20 mouse cellular contexts compared by ENCODE assay signal in the genomic region with DNA sequence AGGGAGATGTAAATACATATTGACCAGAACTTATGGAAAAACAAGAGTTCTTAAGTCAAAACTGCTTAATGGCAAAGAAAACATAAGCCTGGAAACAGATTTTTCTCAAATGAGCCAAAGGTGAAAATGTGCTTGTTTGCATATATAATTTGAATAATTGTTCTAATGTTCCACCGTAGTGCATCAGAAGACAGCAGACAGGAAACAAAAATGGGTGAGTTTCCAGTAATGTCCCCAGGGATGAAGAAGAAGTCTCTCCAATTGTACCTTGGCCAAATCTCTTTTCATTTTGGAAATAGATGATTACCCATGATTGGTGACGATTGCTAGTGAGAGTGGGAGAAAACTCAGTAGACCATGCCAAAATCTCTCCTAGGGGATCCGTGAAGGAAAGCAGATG. TPM values are rescaled to one million over a fixed set of nuclear protein-coding genes. Genes with fewer than 3 reads are reported as not detected.
A peak's percentile ranks its signal among the peaks of the same experiment; 100 is the strongest.
DNase-seq lines count a peak whose midpoint lies in the region; ATAC-seq and TF ChIP-seq lines count a peak whose summit lies in the region.
"Had no signal": no experiment of that assay in that cellular context is flagged by ENCODE, and none has a peak within 500 bp of the region (broad histone marks: within the 10 kb centered on the region; RNA-seq: fewer than 3 reads in every experiment).

No protein-coding gene starts in this region.

- no peak for TF ChIP-seq POLR2A in limb, embryonic 14.5 days (IDR thresholded peaks at IDR 0.05; ENCODE audit: borderline replicate concordance, extremely low read depth, insufficient read depth, insufficient read length)

- H3K36me3 ChIP-seq in forebrain, postnatal 0 days (ENCODE audit: insufficient read depth): no peaks in the 10 kb centered on the region
- no peaks in the 10 kb centered on the region for H3K36me3 ChIP-seq in forebrain, embryonic 10.5 days (replicated peaks)
- H3K36me3 ChIP-seq in limb, embryonic 14.5 days (ENCODE audit: control insufficient read depth, insufficient read depth, low read length): no peaks in the 10 kb centered on the region
- H3K36me3 ChIP-seq in limb, embryonic 10.5 days: no peaks in the 10 kb centered on the region
- H3K36me3 ChIP-seq: embryonic facial prominence, embryonic 13.5 days; G1E; heart, embryonic 13.5 days; hindbrain, embryonic 13.5 days had no signal

- no peaks in the 10 kb centered on the region for H3K9me3 ChIP-seq in forebrain, postnatal 0 days (ENCODE audit: low read length)
- no peaks in the 10 kb centered on the region for H3K9me3 ChIP-seq in forebrain, embryonic 10.5 days
- no peaks in the 10 kb centered on the region for H3K9me3 ChIP-seq in limb, embryonic 14.5 days (ENCODE audit: control insufficient read depth, low read length)
- H3K9me3 ChIP-seq in limb, embryonic 10.5 days (replicated peaks): no peaks in the 10 kb centered on the region
- H3K9me3 ChIP-seq: embryonic facial prominence, embryonic 13.5 days; G1E; hindbrain, embryonic 13.5 days had no signal

- WGBS in forebrain, postnatal 0 days: 59% methylated on average over 3 of the region's 3 CpGs
- WGBS in forebrain, embryonic 10.5 days: 95% methylated on average over 3 of the region's 3 CpGs
- WGBS in limb, embryonic 14.5 days: 78% methylated on average over 3 of the region's 3 CpGs
- WGBS in limb, embryonic 10.5 days: 93% methylated on average over 3 of the region's 3 CpGs

- no peak overlapping the region for H3K4me2 ChIP-seq in forebrain, postnatal 0 days (ENCODE audit: low read depth)
- H3K4me2 ChIP-seq in limb, embryonic 14.5 days (replicated peaks; ENCODE audit: low read depth, low read length, severe bottlenecking): no peak overlapping the region
- H3K4me2 ChIP-seq: embryonic facial prominence, embryonic 13.5 days; heart, embryonic 13.5 days; hindbrain, embryonic 13.5 days had no signal

- no peaks in the 10 kb centered on the region for H3K4me1 ChIP-seq in forebrain, postnatal 0 days (ENCODE audit: insufficient read depth)
- H3K4me1 ChIP-seq in forebrain, embryonic 10.5 days: 0 out of 2 replicates have a peak, but pooled peaks cover 5% of the 10 kb centered on the region
- no peaks in the 10 kb centered on the region for H3K4me1 ChIP-seq in limb, embryonic 14.5 days (ENCODE audit: control insufficient read depth, insufficient read depth, low read length)
- 0 out of 2 replicates have a peak, but pooled peaks cover 4% of the 10 kb centered on the region for H3K4me1 ChIP-seq in limb, embryonic 10.5 days
- H3K4me1 ChIP-seq: embryonic facial prominence, embryonic 13.5 days; heart, embryonic 13.5 days; hindbrain, embryonic 13.5 days had no signal

- no peaks in the 10 kb centered on the region for H3K27me3 ChIP-seq in forebrain, postnatal 0 days (ENCODE audit: insufficient read depth, low read length)
- H3K27me3 ChIP-seq in forebrain, embryonic 10.5 days (ENCODE audit: poor library complexity, severe bottlenecking): no peaks in the 10 kb centered on the region
- no peaks in the 10 kb centered on the region for H3K27me3 ChIP-seq in limb, embryonic 14.5 days (ENCODE audit: control insufficient read depth, insufficient read depth, low read length)
- no peaks in the 10 kb centered on the region for H3K27me3 ChIP-seq in limb, embryonic 10.5 days (ENCODE audit: low read depth, poor library complexity, severe bottlenecking)
- H3K27me3 ChIP-seq: embryonic facial prominence, embryonic 13.5 days; heart, embryonic 13.5 days; hindbrain, embryonic 13.5 days had no signal

- ATAC-seq in forebrain, postnatal 0 days: no peak
- ATAC-seq in limb, embryonic 14.5 days (ENCODE audit: low FRiP score, low read depth): no peak
- ATAC-seq: forebrain, embryonic 14.5 days; intestine, embryonic 16.5 days had no signal

- DNase-seq in forebrain, postnatal 0 days: peak; percentile 7
- DNase-seq in forebrain, embryonic 10.5 days (ENCODE audit: extremely low spot score, low spot score): no peak
- peak; percentile 31 for DNase-seq in limb, embryonic 14.5 days (ENCODE audit: low spot score)
- no peak for DNase-seq in limb, embryonic 10.5 days (ENCODE audit: low spot score)
- DNase-seq in skeletal muscle tissue, adult 2 months (ENCODE audit: low read depth, low spot score): peak; percentile 1
- no peak for DNase-seq in adrenal gland, adult 18-20 months (ENCODE audit: low spot score in 2 of 2)
- DNase-seq: adrenal gland, postnatal 10 days; cerebellum, adult 11-12 months; cerebellum, postnatal 25 days; gastrocnemius, postnatal 36 days; heart, adult 11 months; heart, postnatal 36 days had no signal

- H3K4me3 ChIP-seq in forebrain, postnatal 0 days (ENCODE audit: low read depth, low read length): no peak overlapping the region
- no peak overlapping the region for H3K4me3 ChIP-seq in forebrain, embryonic 10.5 days
- no peak overlapping the region for H3K4me3 ChIP-seq in limb, embryonic 14.5 days (replicated peaks; ENCODE audit: low read length)
- no peak overlapping the region for H3K4me3 ChIP-seq in limb, embryonic 10.5 days
- H3K4me3 ChIP-seq: embryonic facial prominence, embryonic 13.5 days; heart, embryonic 13.5 days; hindbrain, embryonic 13.5 days had no signal

- no peak overlapping the region for H3K9ac ChIP-seq in forebrain, postnatal 0 days
- H3K9ac ChIP-seq in limb, embryonic 14.5 days (ENCODE audit: low read depth, low read length, severe bottlenecking): no peak overlapping the region
- H3K9ac ChIP-seq: embryonic facial prominence, embryonic 13.5 days; heart, embryonic 13.5 days; hindbrain, embryonic 13.5 days had no signal

- no peak for TF ChIP-seq CTCF in forebrain, postnatal 0 days (IDR thresholded peaks at IDR 0.05; ENCODE audit: low read depth)

- H3K27ac ChIP-seq in forebrain, postnatal 0 days (ENCODE audit: low read depth, low read length): no peak overlapping the region
- no peak overlapping the region for H3K27ac ChIP-seq in forebrain, embryonic 10.5 days
- H3K27ac ChIP-seq in limb, embryonic 14.5 days (replicated peaks; ENCODE audit: low read depth, low read length): no peak overlapping the region
- H3K27ac ChIP-seq in limb, embryonic 10.5 days: no peak overlapping the region
- H3K27ac ChIP-seq: embryonic facial prominence, embryonic 13.5 days; heart, embryonic 13.5 days; hindbrain, embryonic 13.5 days had no signal

RNA-seq across cellular contexts. Expression of gene Zpld1, which starts 58.3 kb away (rescaled TPM):
- 2.4 and 2.6 TPM in 2 replicates for total RNA-seq in forebrain, postnatal 0 days (2014; rRNA removed)
- polyA plus RNA-seq in forebrain, postnatal 0 days (2015; fragmentation: Nextera tagmentation; extraction: Ambion mirVana): 1.8 and 3.0 TPM in 2 replicates
- polyA plus RNA-seq in forebrain, embryonic 10.5 days (2016; fragmentation: Nextera tagmentation; extraction: Ambion mirVana): 0.12 TPM in 1 of 2 replicates, not detected in the other
- polyA plus RNA-seq in limb, embryonic 14.5 days (2012; rRNA removed): 0.09 and 0.27 TPM in 2 replicates
- polyA plus RNA-seq in limb, embryonic 14.5 days (2014; fragmentation: Nextera tagmentation; extraction: Ambion mirVana): 0.17 and 0.23 TPM in 2 replicates
- 0.30 and 0.76 TPM in 2 replicates for polyA plus RNA-seq in limb, embryonic 10.5 days (2016; fragmentation: Nextera tagmentation; extraction: Ambion mirVana)
- total RNA-seq in adrenal gland, adult 18-20 months (2021): not detected
- total RNA-seq: adrenal gland, postnatal 10 days; G1E; gastrocnemius, adult 8-10 months; gastrocnemius, postnatal 36 days; heart, postnatal 36 days had no signal
- polyA plus RNA-seq: G1E; heart, postnatal 0 days had no signal

Comparison
In these comparisons a context has a peak if more than half of its experiments do, and no peak if none do; other contexts are left out.
1. DNase-seq: peak in forebrain, postnatal 0 days (single experiment), limb, embryonic 14.5 days (single experiment) and skeletal muscle tissue, adult 2 months (single experiment); none in forebrain, embryonic 10.5 days (single experiment), limb, embryonic 10.5 days (single experiment) and adrenal gland, adult 18-20 months (0 of 2).